Mouse (Mus musculus) inflammation-experienced regulatory T-cells, adult 6 months (primary cell): ENCODE data around the gene Ascl2. TPM values are rescaled to one million over a fixed set of nuclear protein-coding genes. Genes with fewer than 3 reads are reported as not detected.

ENCODE experiments used
- polyA plus RNA-seq, 3 experiments: library from polyadenylated mRNA; unstranded; fragments of 100-300 nt; shearing (Covaris generic); gene quantifications; one replicate each; pipeline ENCODE4 v1.2.1; 2017

The Ascl2 gene
- polyA plus RNA-seq, 3 experiments from 2014 or later = 1.9 to 5.4 TPM; not detected in 1

Other genes starting within 250 kb of the Ascl2 start
- under 1 TPM in 1 of 3 experiments, not detected in 2; 0.62 TPM for gene Ins2, start 225.9 kb downstream of the Ascl2 start, polyA plus RNA-seq
- gene Th, start 38.1 kb downstream of the Ascl2 start, polyA plus RNA-seq = not detected
- 100 to 1,000 TPM; 280 to 663 (median 591) TPM for gene Tspan32, start 35.8 kb upstream of the Ascl2 start, polyA plus RNA-seq
- gene Cd81, start 83.5 kb upstream of the Ascl2 start, polyA plus RNA-seq = 100 to 1,000 TPM; 237 to 292 (median 262) TPM
- 10 to 100 TPM; 35.5 to 40.4 (median 37.4) TPM for gene Tssc4, start 100.0 kb upstream of the Ascl2 start, polyA plus RNA-seq
- gene Trpm5, start 125.4 kb upstream of the Ascl2 start, polyA plus RNA-seq = under 1 TPM in 1 of 3 experiments, not detected in 2; 0.68 TPM
- gene Kcnq1, start 137.1 kb upstream of the Ascl2 start, polyA plus RNA-seq = under 1 TPM in 2 of 3 experiments, not detected in 1; 0.19 to 0.42 TPM